Mouse (Mus musculus) adrenal gland, adult 10 weeks (tissue): Measurements from ENCODE around the gene Ulk2. TPM values are rescaled to one million over a fixed set of nuclear protein-coding genes. Genes with fewer than 3 reads are reported as not detected.

ENCODE experiments used
- polyA plus RNA-seq: library from polyadenylated mRNA; stranded (reverse); fragments of 350-450 nt; fragmentation: Illumina TruSeq; extraction: RNeasy Lipid Tissue Mini Kit (QIAGEN cat#74804); gene quantifications from one replicate; pipeline ENCODE4 v1.2.3, GENCODE M21; 2014; ENCODE audit warnings: low read depth, low replicate concordance

The Ulk2 gene
- 68.2 TPM for polyA plus RNA-seq

GRCm38 (mm10) chr11:61854988-61855411, at the start of gene Ulk2:
TSS of gene Ulk2 (minus strand) at chr11:61855073.

DNA sequence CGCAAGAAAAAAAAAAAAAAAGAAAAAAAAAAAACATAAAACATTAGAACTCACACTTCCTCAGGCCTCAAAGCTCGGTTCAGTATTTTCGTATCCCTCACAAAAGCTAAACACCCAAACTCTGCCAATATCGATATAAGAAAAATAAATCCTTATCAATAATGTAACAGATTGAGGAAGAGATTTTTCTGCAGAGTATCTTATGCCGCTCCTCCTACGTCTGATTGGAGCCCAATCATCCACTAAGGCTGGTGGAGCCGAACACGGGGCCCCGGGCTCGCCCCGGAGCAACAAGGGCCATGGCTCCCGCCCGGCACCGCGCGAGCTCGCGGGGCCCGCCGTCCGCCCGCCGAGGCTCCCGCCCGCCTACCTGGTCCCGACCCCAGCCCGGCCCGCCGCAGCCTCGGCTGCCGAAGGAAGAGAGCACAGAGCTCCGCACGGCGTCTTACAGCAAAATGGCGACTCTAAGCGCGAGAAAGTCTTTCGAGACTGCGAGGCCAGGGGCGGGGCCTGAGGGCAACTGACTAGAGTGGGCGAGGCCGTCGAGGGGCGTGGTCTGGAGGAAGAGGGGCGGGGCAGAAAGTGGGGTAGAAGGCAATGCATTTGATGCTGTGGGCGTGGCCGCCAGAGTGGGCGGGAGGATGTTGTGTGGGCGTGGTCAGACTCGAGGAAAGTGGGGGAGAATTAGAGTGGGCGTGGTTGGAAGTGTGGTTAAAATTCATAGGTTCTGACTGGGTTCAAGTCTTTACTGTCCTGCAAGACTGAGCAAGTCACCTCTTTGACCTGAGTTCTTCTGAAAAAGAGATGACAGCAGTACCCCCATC, 93.1 kb downstream of the Ulk2 start, which contains the start of gene Prpsap2:
TSS of gene Prpsap2 (minus strand) at position 505 of the 824 bp plus-strand sequence.

Other genes with a start within 250 kb of the Ulk2 start
- 0.93 TPM for gene Grap, start 201.8 kb downstream of the Ulk2 start, polyA plus RNA-seq
- gene Fam83g, start 171.0 kb downstream of the Ulk2 start, polyA plus RNA-seq: not detected
- not detected for gene Slc5a10, start 134.2 kb downstream of the Ulk2 start, polyA plus RNA-seq
- gene Prpsap2, start 93.0 kb downstream of the Ulk2 start, polyA plus RNA-seq: 57.0 TPM
- 46.1 TPM for gene Akap10, start 75.2 kb upstream of the Ulk2 start, polyA plus RNA-seq
- gene Specc1, start 101.7 kb upstream of the Ulk2 start, polyA plus RNA-seq: 5.2 TPM